Mouse (Mus musculus): ENCODE data around the gene Elp1. TPM values are rescaled to one million over a fixed set of nuclear protein-coding genes. Genes with fewer than 3 reads are reported as not detected.

Gene Elp1
- 14.8 TPM for polyA plus RNA-seq (2014; fragmentation: Illumina TruSeq; extraction: RNeasy Lipid Tissue Mini Kit (QIAGEN cat#74804); ENCODE audit: insufficient read depth, low read depth, low replicate concordance)

DNA sequence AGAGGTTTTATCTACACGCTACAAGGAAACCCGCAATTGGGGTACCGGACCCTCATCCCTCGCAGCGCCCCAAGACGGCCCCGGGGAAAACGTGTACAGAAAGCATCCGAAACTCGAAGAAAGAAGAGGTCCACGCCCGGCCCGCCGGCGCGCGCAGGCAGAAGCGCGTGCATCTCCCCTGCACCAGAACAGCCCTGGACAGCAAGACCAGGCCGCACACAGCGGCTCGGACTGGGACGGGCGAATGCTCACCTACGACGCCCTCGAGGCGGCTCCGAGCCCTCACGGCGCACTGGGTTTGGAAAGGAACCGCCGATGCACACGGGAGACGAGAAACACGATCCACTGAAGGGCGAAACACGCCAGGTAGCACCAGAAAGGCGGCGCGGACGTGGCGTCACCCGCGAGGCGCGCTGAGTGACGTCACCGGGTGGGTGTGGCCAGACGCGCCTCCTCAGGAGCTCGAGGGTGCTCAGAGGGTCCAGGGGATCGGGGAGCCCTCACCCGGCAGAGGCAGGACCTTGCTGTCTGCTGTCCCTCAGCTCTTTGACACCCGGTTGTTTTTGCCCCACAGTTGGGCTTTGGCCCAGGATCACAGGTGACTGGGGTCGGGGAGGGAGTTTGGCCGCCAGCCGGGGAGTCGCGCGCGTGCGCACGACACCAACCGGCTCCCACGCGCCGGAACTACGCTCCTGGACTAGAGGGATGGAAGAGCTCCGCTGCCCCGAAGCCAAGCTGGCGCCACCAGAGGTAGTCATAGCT is at the start of gene Elp1, which contains the start of gene Fam206a:
Gene Elp1, minus strand, starts transcription at position 425 of the 762 bp plus-strand sequence.
Gene Fam206a, plus strand, starts transcription at position 439 of the 762 bp plus-strand sequence.

DNA sequence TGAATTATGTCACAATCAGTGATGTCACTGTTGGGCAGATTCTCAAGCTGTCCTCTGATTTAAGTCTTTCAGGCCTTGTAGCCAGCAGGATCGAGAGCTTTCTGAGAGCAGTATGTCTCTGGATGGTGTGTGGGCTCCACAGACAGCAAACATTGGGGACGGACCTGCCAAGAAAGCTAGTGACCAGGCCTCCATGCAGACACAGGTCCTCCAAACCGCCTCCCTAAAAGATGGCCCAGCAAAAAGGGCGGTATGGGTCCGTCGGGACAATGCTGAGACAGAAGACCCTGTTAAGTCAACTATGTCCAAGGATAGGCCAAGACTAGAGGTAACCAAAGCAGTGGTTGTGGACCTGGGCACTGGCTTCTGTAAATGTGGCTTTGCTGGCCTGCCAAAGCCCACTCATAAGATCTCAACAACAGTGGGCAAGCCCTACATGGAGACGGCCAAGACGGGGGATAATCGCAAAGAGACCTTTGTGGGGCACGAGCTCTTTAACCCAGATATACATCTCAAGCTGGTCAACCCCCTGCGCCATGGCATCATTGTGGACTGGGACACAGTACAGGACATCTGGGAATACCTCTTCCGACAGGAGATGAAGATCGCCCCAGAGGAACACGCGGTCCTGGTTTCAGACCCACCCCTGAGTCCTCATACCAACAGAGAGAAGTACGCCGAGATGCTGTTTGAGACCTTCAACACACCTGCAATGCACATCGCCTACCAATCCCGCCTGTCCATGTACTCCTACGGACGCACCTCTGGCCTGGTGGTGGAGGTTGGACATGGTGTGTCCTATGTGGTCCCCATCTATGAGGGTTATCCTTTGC is 58.6 kb downstream of the Elp1 start, which contains the start of gene Actl7a:
Gene Actl7a, plus strand, starts transcription at position 51 of the 833 bp plus-strand sequence.

DNA sequence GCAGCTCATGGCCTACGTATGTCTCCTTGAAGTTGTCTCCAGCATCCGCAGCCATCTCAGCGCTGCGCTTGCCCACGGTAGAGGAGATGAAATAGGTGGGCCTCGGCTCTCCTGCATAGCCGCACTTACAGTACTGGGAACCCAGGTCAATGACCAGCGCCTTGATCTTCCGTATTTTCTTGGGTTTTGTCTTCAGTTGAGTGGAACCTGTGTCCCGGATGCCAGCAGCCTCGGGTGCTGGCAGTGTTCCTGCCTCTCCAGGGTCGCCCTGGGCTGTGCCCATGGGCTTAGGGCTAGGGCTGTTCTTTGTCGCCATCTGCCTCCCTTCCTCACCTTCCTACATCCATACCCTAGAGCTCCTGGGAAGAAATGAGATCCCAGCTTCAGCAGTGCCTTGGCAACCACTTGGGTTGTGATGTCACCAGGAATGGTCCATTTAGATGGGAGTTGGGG is 61.1 kb downstream of the Elp1 start, which contains the start of gene Actl7b:
Gene Actl7b, minus strand, starts transcription at position 403 of the 453 bp plus-strand sequence.

DNA sequence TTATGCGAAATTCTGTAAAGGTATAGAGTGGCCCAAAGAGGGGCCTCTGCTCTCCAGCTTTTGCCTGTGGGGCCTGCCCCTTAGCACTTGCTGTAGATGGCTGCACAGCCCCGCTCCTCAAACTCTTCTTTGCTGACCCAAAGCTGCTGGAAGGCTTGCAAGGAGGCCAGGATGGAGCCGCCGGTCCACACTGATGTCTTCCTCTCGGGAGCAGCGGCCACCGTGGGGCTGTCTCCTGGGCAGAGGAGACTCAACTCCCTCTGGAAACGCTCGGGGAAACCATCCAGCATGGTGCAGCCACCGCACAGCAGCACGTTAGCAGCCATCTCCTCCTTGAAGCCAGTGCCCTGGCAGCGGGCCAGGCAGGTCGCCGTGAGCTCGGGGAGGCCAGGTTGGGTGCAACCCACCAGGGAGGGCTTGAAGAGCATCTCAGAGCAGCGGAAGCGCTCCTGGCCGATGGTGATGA is 62.1 kb downstream of the Elp1 start, which contains the start of gene Gm26657:
Gene Gm26657, plus strand, starts transcription at position 51 of the 466 bp plus-strand sequence.

Other genes starting within 250 kb of the Elp1 start
- not detected for gene Gm26657, start 62.3 kb downstream of the Elp1 start, polyA plus RNA-seq (2014; fragmentation: Illumina TruSeq; extraction: RNeasy Lipid Tissue Mini Kit (QIAGEN cat#74804); ENCODE audit: insufficient read depth, low read depth, low replicate concordance)
- not detected for gene Actl7b, start 60.9 kb downstream of the Elp1 start, polyA plus RNA-seq (2014; fragmentation: Illumina TruSeq; extraction: RNeasy Lipid Tissue Mini Kit (QIAGEN cat#74804); ENCODE audit: insufficient read depth, low read depth, low replicate concordance)
- gene Actl7a, start 58.9 kb downstream of the Elp1 start, polyA plus RNA-seq (2014; fragmentation: Illumina TruSeq; extraction: RNeasy Lipid Tissue Mini Kit (QIAGEN cat#74804); ENCODE audit: insufficient read depth, low read depth, low replicate concordance): not detected
- gene Fam206a, start within 50 bp of the Elp1 start, polyA plus RNA-seq (2014; fragmentation: Illumina TruSeq; extraction: RNeasy Lipid Tissue Mini Kit (QIAGEN cat#74804); ENCODE audit: insufficient read depth, low read depth, low replicate concordance): 2.8 TPM
- 7.1 TPM for gene Ctnnal1, start 62.9 kb upstream of the Elp1 start, polyA plus RNA-seq (2014; fragmentation: Illumina TruSeq; extraction: RNeasy Lipid Tissue Mini Kit (QIAGEN cat#74804); ENCODE audit: insufficient read depth, low read depth, low replicate concordance)
- 5.2 TPM for gene Tmem245, start 145.1 kb upstream of the Elp1 start, polyA plus RNA-seq (2014; fragmentation: Illumina TruSeq; extraction: RNeasy Lipid Tissue Mini Kit (QIAGEN cat#74804); ENCODE audit: insufficient read depth, low read depth, low replicate concordance)
- not detected for gene Frrs1l, start 188.1 kb upstream of the Elp1 start, polyA plus RNA-seq (2014; fragmentation: Illumina TruSeq; extraction: RNeasy Lipid Tissue Mini Kit (QIAGEN cat#74804); ENCODE audit: insufficient read depth, low read depth, low replicate concordance)

Measured in lung, adult 10 weeks (tissue).